Mouse (Mus musculus): ENCODE results near the gene Rhox11.
"Not testable (repeated sequence)": the region's sequence is repeated elsewhere in the genome, so short reads cannot be mapped to it uniquely, and the experiment has no call there.

Gene Rhox11

GRCm38 (mm10) chrX:38085041-38085440, at the start of gene Rhox11:
Gene Rhox11 (minus strand): TSS chrX:38085141.
- no peak for DNase-seq (ENCODE audit: low spot score in 2 of 2)

DNA sequence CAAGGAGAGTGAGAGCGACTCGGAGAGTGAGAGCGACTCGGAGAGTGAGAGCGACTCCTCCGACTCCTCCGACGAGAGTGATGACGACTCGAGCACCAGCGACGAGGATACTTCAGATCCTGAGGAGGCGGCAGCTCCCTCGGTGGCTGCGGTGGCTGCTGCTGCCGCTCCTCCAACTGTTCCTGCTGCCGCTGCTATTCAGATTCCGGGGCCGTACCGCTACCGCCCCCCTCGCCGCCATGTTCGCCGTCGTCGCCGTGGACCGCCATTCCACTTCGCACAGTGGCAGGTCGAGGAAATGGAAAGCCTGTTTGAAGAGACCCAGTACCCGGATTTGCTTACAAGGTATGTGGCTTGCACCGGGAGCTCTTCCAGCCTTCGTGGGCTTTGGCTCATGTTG, 36.5 kb upstream of the Rhox11 start:
- DNase-seq (ENCODE audit: low spot score in 2 of 2) = no peak

GRCm38 (mm10) chrX:38120982-38121381, 36.0 kb upstream of the Rhox11 start, which contains the start of gene Rhox13:
Gene Rhox13 (plus strand): TSS chrX:38121219.
- no peak for DNase-seq (ENCODE audit: low spot score in 2 of 2)

- DNase-seq (ENCODE audit: low spot score in 2 of 2) = no peak
These were observed 25.9 kb upstream of the Rhox11 start, which contains the start of gene Rhox12 for GRCm38 (mm10) chrX:38110807-38111206. Gene Rhox12 (minus strand): TSS chrX:38110907.

DNA sequence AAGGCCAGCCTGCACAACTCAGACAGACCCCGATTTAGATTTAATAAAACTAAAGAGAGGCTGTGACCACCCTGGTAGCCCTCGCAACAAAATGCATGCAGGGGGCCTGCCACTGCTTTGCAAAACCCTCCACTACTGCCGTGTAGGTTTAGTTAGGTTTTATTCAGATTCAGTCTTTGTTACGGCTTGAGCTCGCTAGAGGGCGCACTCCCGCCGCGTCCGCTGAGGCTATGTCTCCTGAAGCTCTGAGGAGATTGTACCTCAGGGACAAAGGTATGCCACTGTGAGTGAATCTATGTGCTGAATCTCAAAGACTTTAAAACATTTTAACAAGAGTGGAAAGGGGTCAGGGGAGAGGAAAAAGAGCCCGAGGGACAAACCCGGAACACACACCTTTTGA, 715 bp downstream of the Rhox11 start:
- peak in 1 of 2 experiments; percentile 22 for DNase-seq (ENCODE audit: low spot score in 2 of 2)

- no peak for DNase-seq (ENCODE audit: low spot score in 2 of 2)
These were observed 18.8 kb downstream of the Rhox11 start, which contains the start of gene Rhox10 for GRCm38 (mm10) chrX:38066175-38066574. Gene Rhox10 (plus strand): TSS chrX:38066475.

GRCm38 (mm10) chrX:38061544-38061943, 23.4 kb downstream of the Rhox11 start:
- DNase-seq (ENCODE audit: low spot score in 2 of 2) = no peak

- DNase-seq (ENCODE audit: low spot score in 2 of 2) = not testable (repeated sequence)
These were observed 41.9 kb downstream of the Rhox11 start, which contains the start of gene Btg1-ps2 for GRCm38 (mm10) chrX:38043014-38043413. Gene Btg1-ps2 (minus strand): TSS chrX:38043114.

DNA sequence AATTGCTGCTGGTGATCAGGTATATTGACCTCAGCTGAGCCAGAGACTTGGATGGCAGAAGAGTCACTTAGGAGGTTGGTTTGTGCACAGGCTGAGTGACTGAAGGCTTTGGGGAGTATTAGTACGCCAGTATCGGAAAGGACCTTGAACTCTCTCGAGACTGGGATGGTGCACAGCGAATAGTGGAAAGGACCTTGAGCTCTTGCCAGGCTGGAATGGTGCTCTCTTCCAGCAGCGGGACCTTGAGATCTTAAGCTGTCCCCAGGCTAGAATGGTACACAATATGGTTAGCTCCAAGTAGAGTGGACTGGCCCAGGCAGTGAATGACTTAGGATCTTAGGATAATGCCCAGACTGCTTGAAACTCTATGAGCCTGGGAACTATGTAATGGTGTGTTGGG, 45.3 kb downstream of the Rhox11 start:
- DNase-seq (ENCODE audit: low spot score in 2 of 2) = no peak

DNA sequence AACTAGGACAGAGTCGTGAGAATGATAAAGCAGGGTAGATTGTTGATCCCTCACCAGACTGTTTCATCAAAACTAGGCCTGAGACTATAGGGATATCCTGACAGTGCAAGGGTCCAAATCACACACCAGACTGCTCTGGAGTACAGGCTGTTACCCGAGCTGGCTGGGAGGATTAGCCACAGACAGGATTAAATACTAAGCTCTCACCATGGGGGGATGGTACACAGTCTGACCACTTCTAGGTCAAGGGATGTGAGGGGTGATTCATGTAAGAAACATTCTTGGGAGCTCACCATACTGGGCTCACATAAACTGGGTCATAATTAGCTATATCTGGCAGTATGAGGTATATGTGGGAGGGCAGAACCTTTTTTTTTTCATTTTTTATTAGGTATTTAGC, 51.1 kb downstream of the Rhox11 start:
- no peak for DNase-seq (ENCODE audit: low spot score in 2 of 2)
